In genomic region chr13:53178594-53178993, GRCm38 (mm10) we compare ENCODE assay signal across 8 mouse cellular contexts.
DNase-seq lines count a peak whose midpoint lies in the region; ATAC-seq and TF ChIP-seq lines count a peak whose summit lies in the region.

No protein-coding gene starts in this region.

- no peaks in the 10 kb centered on the region for H3K27me3 ChIP-seq in hindbrain, embryonic 13.5 days
- H3K27me3 ChIP-seq in limb, embryonic 15.5 days, result no peaks in the 10 kb centered on the region
- no peaks in the 10 kb centered on the region for H3K27me3 ChIP-seq in stomach, postnatal 0 days (ENCODE audit: control insufficient read depth, insufficient read depth, low read length)

- no peaks in the 10 kb centered on the region for H3K9me3 ChIP-seq in hindbrain, embryonic 13.5 days
- H3K9me3 ChIP-seq in limb, embryonic 15.5 days, result no peaks in the 10 kb centered on the region
- H3K9me3 ChIP-seq in stomach, postnatal 0 days (ENCODE audit: control insufficient read depth, low read length), result no peaks in the 10 kb centered on the region

- no peak for TF ChIP-seq POLR2A in brain, embryonic 14.5 days (IDR thresholded peaks at IDR 0.05; ENCODE audit: borderline replicate concordance, extremely low read depth, insufficient read depth, insufficient read length, poor library complexity, severe bottlenecking)

- peak overlapping the region; percentile 66 for H3K27ac ChIP-seq in hindbrain, embryonic 13.5 days
- H3K27ac ChIP-seq in limb, embryonic 15.5 days, result peak overlapping the region; percentile 66
- 0 out of 2 replicates have a peak overlapping the region, but pooled peaks have one; percentile 30 for H3K27ac ChIP-seq in stomach, postnatal 0 days (replicated peaks)

- no peaks in the 10 kb centered on the region for H3K36me3 ChIP-seq in hindbrain, embryonic 13.5 days
- H3K36me3 ChIP-seq in limb, embryonic 15.5 days, result no peaks in the 10 kb centered on the region
- no peaks in the 10 kb centered on the region for H3K36me3 ChIP-seq in stomach, postnatal 0 days (ENCODE audit: control insufficient read depth, insufficient read depth, low read length)

- ATAC-seq in hindbrain, embryonic 13.5 days (ENCODE audit: low FRiP score), result peak; percentile 46; the same call in 1 of the 2 replicates
- ATAC-seq in limb, embryonic 15.5 days (ENCODE audit: insufficient number of reproducible peaks, low FRiP score, low TSS enrichment, low read depth), result no peak
- ATAC-seq in stomach, postnatal 0 days (ENCODE audit: low FRiP score, low TSS enrichment), result no peak

- peaks cover 30% of the 10 kb centered on the region for H3K4me1 ChIP-seq in hindbrain, embryonic 13.5 days (replicated peaks)
- peaks cover 63% of the 10 kb centered on the region for H3K4me1 ChIP-seq in limb, embryonic 15.5 days
- H3K4me1 ChIP-seq in stomach, postnatal 0 days (replicated peaks; ENCODE audit: control insufficient read depth, insufficient read depth), result peaks cover 14% of the 10 kb centered on the region

- 7% methylated on average over 13 of the region's 13 CpGs for WGBS in hindbrain, embryonic 13.5 days
- WGBS in limb, embryonic 15.5 days, result 4% methylated on average over 13 of the region's 13 CpGs
- WGBS in stomach, postnatal 0 days, result 2% methylated on average over 13 of the region's 13 CpGs

- peak overlapping the region; percentile 30 for H3K4me2 ChIP-seq in hindbrain, embryonic 13.5 days
- H3K4me2 ChIP-seq in limb, embryonic 15.5 days, result peak overlapping the region; percentile 24
- H3K4me2 ChIP-seq in stomach, postnatal 0 days (replicated peaks; ENCODE audit: low read depth), result peak overlapping the region; percentile 31

- DNase-seq in adrenal gland, adult 2 months, result peak; percentile 65
- DNase-seq in adrenal gland, adult 18-20 months (ENCODE audit: low spot score in 2 of 2), result no peak
- DNase-seq in brain, embryonic 14.5 days (ENCODE audit: low read depth), result peak; percentile 91
- DNase-seq in stomach, postnatal 0 days (ENCODE audit: low spot score), result no peak
- DNase-seq in thymus, postnatal 10 days (ENCODE audit: low spot score in 2 of 2), result no peak
- no peak for DNase-seq in layer of hippocampus, postnatal 36 days

- H3K9ac ChIP-seq in hindbrain, embryonic 13.5 days, result no peak overlapping the region
- no peak overlapping the region for H3K9ac ChIP-seq in limb, embryonic 15.5 days
- peak overlapping the region; percentile 27; the same call in 1 of the 2 replicates for H3K9ac ChIP-seq in stomach, postnatal 0 days (ENCODE audit: low read length)

- TF ChIP-seq CTCF in brain, embryonic 14.5 days (IDR thresholded peaks at IDR 0.05; ENCODE audit: borderline replicate concordance, extremely low read depth, insufficient read depth, insufficient read length), result no peak
- no peak for TF ChIP-seq CTCF in stomach, postnatal 0 days (IDR thresholded peaks at IDR 0.05; ENCODE audit: low read depth)

- H3K4me3 ChIP-seq in hindbrain, embryonic 13.5 days, result no peak overlapping the region
- H3K4me3 ChIP-seq in limb, embryonic 15.5 days, result peak overlapping the region; percentile 4; the same call in 1 of the 2 replicates
- H3K4me3 ChIP-seq in stomach, postnatal 0 days (ENCODE audit: low read depth, low read length), result no peak overlapping the region

- no peak for TF ChIP-seq EP300 in stomach, postnatal 0 days (optimal IDR thresholded peaks at IDR 0.05)

Comparison
In these comparisons a context has a peak if more than half of its experiments do, and no peak if none do; other contexts are left out.
1. DNase-seq: peak in adrenal gland, adult 2 months (single experiment) and brain, embryonic 14.5 days (single experiment); none in adrenal gland, adult 18-20 months (0 of 2), stomach, postnatal 0 days (single experiment), thymus, postnatal 10 days (0 of 2) and layer of hippocampus, postnatal 36 days (0 of 2).
2. Peak in every context shown above with its lines, with median percentiles within 50 percentile points of each other: H3K27ac ChIP-seq and H3K4me2 ChIP-seq.